Mouse (Mus musculus) MEL (cell line): ENCODE measurements around the gene Dock1. TPM values are rescaled to one million over a fixed set of nuclear protein-coding genes. Genes with fewer than 3 reads are reported as not detected.

Experiments
- DNase-seq: peaks from one replicate; pipeline ENCODE4 v3.0.0; 2011; ENCODE audit warnings: low read depth, low spot score
- H3K27ac ChIP-seq: 2 replicates; pipeline ENCODE4 v1.5.1; 2012; ENCODE audit warnings: low read depth, mild to moderate bottlenecking, control low read depth, low read length, moderate library complexity; ENCODE audit not compliant: control insufficient read depth
- H3K27me3 ChIP-seq, 2 experiments: fragments of 150-350 bp in 1 of 2; sonication (generic) in 1 of 2; 2 replicates each; pipeline ENCODE4 v1.6.1; 2012; ENCODE audit warnings: low read length in 2 of 2, mild to moderate bottlenecking in 2 of 2, improper control_type of control experiment in 1 of 2, moderate library complexity in 1 of 2; ENCODE audit not compliant: insufficient read depth in 2 of 2, control insufficient read depth in 1 of 2
- H3K36me3 ChIP-seq, 2 experiments: 2 replicates each; pipeline ENCODE4 v1.6.1; 2012 to 2014; ENCODE audit warnings: low read length in 2 of 2, improper control_type of control experiment in 1 of 2, inconsistent platforms in 1 of 2, mild to moderate bottlenecking in 1 of 2; ENCODE audit not compliant: insufficient read depth in 2 of 2, control insufficient read depth in 1 of 2
- H3K4me1 ChIP-seq, 2 experiments: fragments of 150-350 bp in 1 of 2; sonication (generic) in 1 of 2; 2 replicates each; pipeline ENCODE4 v1.6.1; 2012; ENCODE audit warnings: low read length in 2 of 2, improper control_type of control experiment in 1 of 2, mild to moderate bottlenecking in 1 of 2; ENCODE audit not compliant: insufficient read depth in 2 of 2, control insufficient read depth in 1 of 2
- H3K4me3 ChIP-seq, 2 experiments: fragments of 150-350 bp in 1 of 2; sonication (generic) in 1 of 2; 2 replicates each; pipeline ENCODE4 v1.5.1; 2012; ENCODE audit warnings: low read depth in 2 of 2, low read length in 2 of 2, mild to moderate bottlenecking in 2 of 2, moderate library complexity in 2 of 2, control low read depth in 1 of 2, improper control_type of control experiment in 1 of 2; ENCODE audit not compliant: control insufficient read depth in 1 of 2, insufficient read depth in 1 of 2
- H3K79me2 ChIP-seq: 2 replicates; pipeline ENCODE4 v1.6.1; 2012; ENCODE audit warnings: mild to moderate bottlenecking, low read length, moderate library complexity; ENCODE audit not compliant: control insufficient read depth, poor library complexity, insufficient read depth
- H3K9ac ChIP-seq: 2 replicates; pipeline ENCODE4 v1.6.1; 2012; ENCODE audit warnings: low read depth, mild to moderate bottlenecking, control low read depth, low read length, moderate library complexity; ENCODE audit not compliant: control insufficient read depth, poor library complexity, severe bottlenecking
- H3K9me3 ChIP-seq: fragments of 150-350 bp; sonication (generic); replicated peaks from 2 replicates; pipeline ENCODE4 v1.6.1; 2012; ENCODE audit warnings: mild to moderate bottlenecking, low read length, improper control_type of control experiment, moderate library complexity; ENCODE audit not compliant: insufficient read depth
- CHD1 ChIP-seq: IDR thresholded peaks from 2 replicates; pipeline ENCODE4 v1.6.1; 2012; ENCODE audit warnings: low read depth, mild to moderate bottlenecking, inconsistent platforms, low read length, improper control_type of control experiment
- CTCF ChIP-seq, 3 experiments: IDR thresholded peaks in 2 of 3; conservative IDR thresholded peaks in 1 of 3; 2 replicates each; pipeline ENCODE4 v1.5.1; 2011 to 2012; ENCODE audit warnings: low read length in 3 of 3, low read depth in 2 of 3, mild to moderate bottlenecking in 2 of 3, improper control_type of control experiment in 1 of 3, inconsistent platforms in 1 of 3, mixed read lengths in 1 of 3, moderate library complexity in 1 of 3; ENCODE audit not compliant: control insufficient read depth in 1 of 3, insufficient read depth in 1 of 3, poor library complexity in 1 of 3, severe bottlenecking in 1 of 3
- EP300 ChIP-seq, 2 experiments: IDR thresholded peaks; 2 replicates each; pipeline ENCODE4 v1.6.1; 2011; ENCODE audit warnings: improper control_type of control experiment in 2 of 2, low read length in 2 of 2, low read depth in 1 of 2, mild to moderate bottlenecking in 1 of 2
- GATA1 ChIP-seq: IDR thresholded peaks from 2 replicates; pipeline ENCODE4 v1.6.1; 2011; ENCODE audit warnings: low read depth, low read length, improper control_type of control experiment
- JUND ChIP-seq: IDR thresholded peaks from 2 replicates; pipeline ENCODE4 v1.6.1; 2011; ENCODE audit warnings: low read depth, mild to moderate bottlenecking, improper control_type of control experiment, low read length
- KAT2A ChIP-seq: conservative IDR thresholded peaks from 2 replicates; pipeline ENCODE4 v1.6.1; 2012; ENCODE audit warnings: low read depth, low read length, improper control_type of control experiment, inconsistent platforms
- MAFK ChIP-seq: IDR thresholded peaks from 2 replicates; pipeline ENCODE4 v1.6.1; 2011; ENCODE audit warnings: low read depth, mild to moderate bottlenecking, low read length, improper control_type of control experiment, borderline replicate concordance
- MAX ChIP-seq: IDR thresholded peaks from 2 replicates; pipeline ENCODE4 v1.6.1; 2011; ENCODE audit warnings: low read length, improper control_type of control experiment
- MYB ChIP-seq: IDR thresholded peaks from 2 replicates; pipeline ENCODE4 v1.6.1; 2011; ENCODE audit warnings: mild to moderate bottlenecking, low read depth, low read length, improper control_type of control experiment
- MYC ChIP-seq: IDR thresholded peaks from 2 replicates; pipeline ENCODE4 v1.6.1; 2011; ENCODE audit warnings: low read depth, mild to moderate bottlenecking, low read length, improper control_type of control experiment, moderate library complexity
- NELFE ChIP-seq: IDR thresholded peaks from 2 replicates; pipeline ENCODE4 v1.6.1; 2011; ENCODE audit warnings: low read depth, low read length, improper control_type of control experiment
- NRF1 ChIP-seq: IDR thresholded peaks from 2 replicates; pipeline ENCODE4 v1.6.1; 2014; ENCODE audit warnings: low read depth, mild to moderate bottlenecking, inconsistent platforms, low read length, improper control_type of control experiment, moderate library complexity; ENCODE audit not compliant: poor library complexity, insufficient read depth, severe bottlenecking
- POLR2A ChIP-seq, 2 experiments: IDR thresholded peaks; 2 replicates each; pipeline ENCODE4 v1.6.1; 2011 to 2012; ENCODE audit warnings: low read length in 2 of 2, mild to moderate bottlenecking in 2 of 2, control low read depth in 1 of 2, improper control_type of control experiment in 1 of 2, low read depth in 1 of 2, moderate library complexity in 1 of 2; ENCODE audit not compliant: control insufficient read depth in 1 of 2, insufficient read depth in 1 of 2, poor library complexity in 1 of 2
- POLR2AphosphoS2 ChIP-seq: IDR thresholded peaks from 2 replicates; pipeline ENCODE4 v1.6.1; 2011; ENCODE audit warnings: low read length, improper control_type of control experiment
- RAD21 ChIP-seq: IDR thresholded peaks from 2 replicates; pipeline ENCODE4 v1.6.1; 2011; ENCODE audit warnings: mild to moderate bottlenecking, low read depth, low read length, improper control_type of control experiment
- RCOR1 ChIP-seq: IDR thresholded peaks from 2 replicates; pipeline ENCODE4 v1.6.1; 2012; ENCODE audit warnings: low read depth, mild to moderate bottlenecking, inconsistent platforms, low read length, improper control_type of control experiment
- SIN3A ChIP-seq: IDR thresholded peaks from 2 replicates; pipeline ENCODE4 v1.6.1; 2012; ENCODE audit warnings: low read length, improper control_type of control experiment, inconsistent platforms
- TAL1 ChIP-seq: IDR thresholded peaks from 2 replicates; pipeline ENCODE4 v1.6.1; 2012; ENCODE audit warnings: mild to moderate bottlenecking, inconsistent platforms, low read length, moderate library complexity, mixed read lengths
- TBP ChIP-seq: IDR thresholded peaks from 2 replicates; pipeline ENCODE4 v1.8.0; 2011; ENCODE audit warnings: low read depth, low read length, improper control_type of control experiment
- UBTF ChIP-seq: IDR thresholded peaks from 2 replicates; pipeline ENCODE4 v1.6.1; 2012; ENCODE audit warnings: low read depth, mild to moderate bottlenecking, inconsistent platforms, low read length, improper control_type of control experiment, moderate library complexity, borderline replicate concordance; ENCODE audit not compliant: insufficient read depth
- USF1 ChIP-seq: IDR thresholded peaks from 2 replicates; pipeline ENCODE4 v1.6.1; 2014; ENCODE audit warnings: low read depth, mild to moderate bottlenecking, inconsistent platforms, low read length, improper control_type of control experiment, moderate library complexity
- USF2 ChIP-seq, 2 experiments: IDR thresholded peaks; 2 replicates each; pipeline ENCODE4 v1.6.1; 2011 to 2012; ENCODE audit warnings: improper control_type of control experiment in 2 of 2, low read length in 2 of 2, borderline replicate concordance in 1 of 2, inconsistent platforms in 1 of 2, low read depth in 1 of 2, mild to moderate bottlenecking in 1 of 2; ENCODE audit not compliant: insufficient read depth in 1 of 2
- ZC3H11A ChIP-seq: IDR thresholded peaks from 2 replicates; pipeline ENCODE4 v1.6.1; 2012; ENCODE audit warnings: low read depth, mild to moderate bottlenecking, inconsistent platforms, low read length, improper control_type of control experiment
- ZMIZ1 ChIP-seq: IDR thresholded peaks from 2 replicates; pipeline ENCODE4 v1.6.1; 2012; ENCODE audit warnings: low read depth, mild to moderate bottlenecking, inconsistent platforms, low read length, improper control_type of control experiment, moderate library complexity
- polyA plus RNA-seq, 2 experiments: library from polyadenylated mRNA; stranded (reverse) in 1 of 2; unstranded in 1 of 2; fragments of >175 nt in 1 of 2; fragments of >200 nt in 1 of 2; gene quantifications; 2 replicates each; pipeline versions ENCODE4 v1.2.1 to v1.2.4; 2012; ENCODE audit warnings: low replicate concordance in 2 of 2, low read depth in 1 of 2; ENCODE audit not compliant: insufficient read length in 2 of 2, insufficient read depth in 1 of 2, missing spikeins in 1 of 2
- total RNA-seq: library from RNA; depleted of rRNA; stranded (reverse); fragments of 300-350 nt; gene quantifications from 2 replicates; pipeline ENCODE4 v1.2.3, GENCODE M21; 2012

Gene Dock1
- total and polyA plus RNA-seq, 3 experiments = not detected

DNA sequence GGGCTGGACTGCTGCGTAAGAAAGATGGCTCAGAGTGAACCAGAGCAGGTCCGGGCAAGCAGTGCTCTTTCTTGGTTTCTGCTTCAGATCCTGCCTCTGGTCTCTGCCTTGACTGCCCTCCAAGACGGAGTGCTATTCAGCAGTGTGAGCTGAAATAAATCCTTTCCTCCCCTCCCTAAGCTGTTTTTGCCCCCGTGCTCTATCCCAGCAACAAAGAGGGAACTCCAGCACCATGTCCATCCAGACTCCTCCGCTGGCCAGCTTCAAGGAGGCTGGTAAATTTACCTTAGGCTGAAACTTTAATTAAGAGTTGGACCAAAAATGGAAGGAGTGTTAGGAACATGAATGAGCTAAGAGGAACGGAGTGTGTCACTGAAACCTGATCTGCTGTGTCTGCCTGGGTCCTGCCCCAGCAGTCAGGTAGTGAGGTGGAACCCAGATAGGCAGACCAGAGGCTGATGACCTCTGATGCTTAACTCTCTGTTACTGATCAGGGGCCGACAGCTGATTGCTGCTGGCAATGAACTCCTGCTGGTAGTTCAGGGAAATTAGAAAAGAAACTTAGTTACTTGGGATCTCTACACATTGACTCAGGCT lies 335.6 kb downstream of the Dock1 start:
- no peak for DNase-seq
- no peak for TF ChIP-seq CTCF (IDR thresholded peaks at IDR 0.05 in 2 of 3, conservative IDR thresholded peaks at IDR 0.05 in 1 of 3; ENCODE audit: control insufficient read depth in 1 of 3, insufficient read depth in 1 of 3, low read depth in 2 of 3, low read length in 3 of 3, poor library complexity in 1 of 3, severe bottlenecking in 1 of 3)
- TF ChIP-seq POLR2AphosphoS2 = no peak
- TF ChIP-seq EP300 (IDR thresholded peaks at IDR 0.05; ENCODE audit: low read depth in 1 of 2, low read length in 2 of 2) = no peak
- no peak for TF ChIP-seq USF2 (IDR thresholded peaks at IDR 0.05; ENCODE audit: borderline replicate concordance in 1 of 2, insufficient read depth in 1 of 2, low read depth in 1 of 2, low read length in 2 of 2)
- no peak for TF ChIP-seq JUND
- no peak for TF ChIP-seq MAX
- TF ChIP-seq MYC = no peak
- no peak for TF ChIP-seq SIN3A
- no peak for TF ChIP-seq NRF1
- no peak for TF ChIP-seq RAD21
- no peak for TF ChIP-seq TBP
- TF ChIP-seq TAL1 = no peak
- no peak for TF ChIP-seq CHD1
- TF ChIP-seq KAT2A = no peak
- TF ChIP-seq UBTF = no peak
- TF ChIP-seq ZC3H11A = no peak
- no peak for TF ChIP-seq USF1
- TF ChIP-seq MYB = no peak
- Histone ChIP-seq H3K36me3 (no peaks in the 10 kb centered on the region), H3K79me2 (no peaks in the 10 kb centered on the region), H3K4me3 (no peak overlapping the region), H3K27me3 (no peaks in the 10 kb centered on the region), H3K9ac (no peak overlapping the region), H3K27ac (no peak overlapping the region), H3K9me3 (no peaks in the 10 kb centered on the region), H3K4me1 (no peaks in the 10 kb centered on the region)

DNA sequence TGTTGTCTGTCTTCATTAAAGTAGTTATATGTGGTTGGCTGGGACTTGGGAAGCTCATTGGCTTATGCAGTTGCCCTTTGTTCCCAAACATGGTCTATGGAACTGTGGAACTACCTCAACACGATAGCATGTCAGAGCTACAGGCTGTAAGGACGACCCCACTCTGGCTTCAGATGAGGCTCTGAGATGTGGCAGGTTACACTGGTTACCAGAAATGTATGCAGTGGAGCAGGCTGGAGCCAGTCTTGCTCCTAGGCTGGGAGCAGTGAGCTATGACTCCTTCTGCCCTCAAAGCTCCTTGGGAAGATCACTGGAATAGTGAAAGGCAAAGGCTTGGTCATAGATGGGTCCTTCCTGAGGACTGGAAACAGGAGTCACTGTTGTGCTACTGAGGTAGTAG lies 337.6 kb downstream of the Dock1 start:
- Histone ChIP-seq H3K4me1 (no peaks in the 10 kb centered on the region), H3K27ac (no peak overlapping the region), H3K27me3 (no peaks in the 10 kb centered on the region), H3K9ac (no peak overlapping the region), H3K79me2 (no peaks in the 10 kb centered on the region), H3K36me3 (no peaks in the 10 kb centered on the region), H3K4me3 (no peak overlapping the region), H3K9me3 (no peaks in the 10 kb centered on the region)
- DNase-seq = no peak
- TF ChIP-seq SIN3A (no peak), USF2 (IDR thresholded peaks at IDR 0.05; ENCODE audit: borderline replicate concordance in 1 of 2, insufficient read depth in 1 of 2, low read depth in 1 of 2, low read length in 2 of 2) (no peak), RCOR1 (no peak), NELFE (no peak), JUND (no peak), MAFK (no peak), CHD1 (no peak), GATA1 (no peak), RAD21 (no peak), POLR2A (IDR thresholded peaks at IDR 0.05; ENCODE audit: control insufficient read depth in 1 of 2, insufficient read depth in 1 of 2, low read depth in 1 of 2, low read length in 2 of 2, poor library complexity in 1 of 2) (no peak), ZMIZ1 (no peak)
